Mouse (Mus musculus) liver, embryonic 16.5 days (tissue): ENCODE data around the gene Gsto2. TPM values are rescaled to one million over a fixed set of nuclear protein-coding genes. Genes with fewer than 3 reads are reported as not detected.

Source experiments
- ATAC-seq: fragments of 200-750 bp; cut with Nextera tagmentation; 2 replicates; pipeline ENCODE4 v1.8.0; 2017; ENCODE audit warnings: low read depth, mild to moderate bottlenecking, moderate number of reproducible peaks, moderate library complexity
- H3K27ac ChIP-seq: fragments of 300-500 bp; sonication (generic); 2 replicates; pipeline ENCODE4 v1.5.1; 2014; ENCODE audit warnings: mild to moderate bottlenecking, low read length
- H3K27me3 ChIP-seq: fragments of 300-500 bp; sonication (generic); 2 replicates; pipeline ENCODE4 v1.6.1; 2014; ENCODE audit warnings: low read depth, low read length, mixed read lengths; ENCODE audit not compliant: control insufficient read depth, insufficient read depth
- H3K36me3 ChIP-seq: fragments of 300-500 bp; sonication (generic); 2 replicates; pipeline ENCODE4 v1.6.1; 2014; ENCODE audit warnings: mild to moderate bottlenecking; ENCODE audit not compliant: control insufficient read depth, insufficient read depth
- H3K4me1 ChIP-seq: fragments of 300-500 bp; sonication (generic); 2 replicates; pipeline ENCODE4 v1.6.1; 2014; ENCODE audit warnings: low read depth, low read length, mixed read lengths; ENCODE audit not compliant: control insufficient read depth
- H3K4me2 ChIP-seq: fragments of 300-500 bp; sonication (generic); 2 replicates; pipeline ENCODE4 v1.6.1; 2014; ENCODE audit warnings: low read depth, low read length, mixed read lengths
- H3K4me3 ChIP-seq: fragments of 300-500 bp; sonication (generic); 2 replicates; pipeline ENCODE4 v1.5.1; 2014; ENCODE audit warnings: low read depth, mild to moderate bottlenecking, low read length
- H3K9ac ChIP-seq: fragments of 300-500 bp; sonication (generic); 2 replicates; pipeline ENCODE4 v1.6.1; 2014; ENCODE audit warnings: low read depth, low read length
- H3K9me3 ChIP-seq: fragments of 300-500 bp; sonication (generic); replicated peaks from 2 replicates; pipeline ENCODE4 v1.6.1; 2016; ENCODE audit warnings: low read length; ENCODE audit not compliant: control insufficient read depth
- WGBS: fragments of 180-500 bp; shearing (Covaris S2); extraction: QIAGEN DNeasy Blood & Tissue Kit; methylation state at CpG from one replicate; pipeline ENCODE4 v1.1.7; 2014; ENCODE audit not compliant: insufficient replicate concordance; 5-methylcytosine and 5-hydroxymethylcytosine counted together
- polyA plus RNA-seq: library from polyadenylated mRNA; unstranded; fragments of >200 nt; fragmentation: Nextera tagmentation; extraction: Ambion mirVana; gene quantifications from 2 replicates; pipeline ENCODE4 v1.2.1, GENCODE M21; 2015

Gene Gsto2
- polyA plus RNA-seq, 1 experiment from 2014 or later, result 0.07 TPM

DNA sequence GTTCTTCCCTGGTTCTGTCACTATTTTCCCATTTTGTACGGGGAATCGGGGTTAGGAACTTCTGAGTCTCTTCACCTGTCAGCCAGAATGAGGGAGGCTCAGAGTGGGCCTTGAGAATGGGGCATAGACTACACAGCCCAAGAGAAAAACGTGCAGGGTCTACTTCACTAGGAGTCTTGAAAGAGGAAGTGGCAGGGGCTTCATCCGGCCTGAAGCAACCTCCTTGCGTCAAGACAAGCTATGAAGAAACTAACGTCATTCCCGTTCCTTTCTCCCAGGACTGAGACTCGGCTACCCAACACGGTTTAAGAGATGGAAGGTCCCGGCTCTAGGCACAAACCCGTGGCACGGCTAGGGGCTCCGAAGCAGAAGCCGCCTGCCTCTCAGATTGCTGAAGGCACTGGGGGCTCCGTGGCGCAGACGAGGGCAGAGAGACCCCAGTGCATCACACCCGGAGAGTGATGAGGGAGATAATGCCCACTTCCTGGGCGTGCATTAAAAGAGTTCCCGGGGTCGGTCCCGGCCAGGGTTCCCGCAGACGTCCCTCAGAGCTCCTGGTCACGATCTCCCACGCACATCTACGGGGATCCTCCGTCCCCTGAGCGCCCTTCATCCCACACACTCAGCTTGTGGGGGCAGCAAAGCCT is 53.2 kb downstream of the Gsto2 start:
- ATAC-seq, result peak; percentile 17
- H3K9me3 ChIP-seq, result no peaks in the 10 kb centered on the region

GRCm38 (mm10) chr19:47919126-47919965 is 54.0 kb downstream of the Gsto2 start, which contains the start of the genes Cfap43 and Itprip:
Gene Cfap43, minus strand, starts transcription at chr19:47919287.
Gene Itprip, minus strand, starts transcription at chr19:47919299.
- Histone ChIP-seq H3K36me3 (no peaks in the 10 kb centered on the region), H3K4me3 (peak within 1 kb of the TSS; percentile 81), H3K4me2 (peak within 1 kb of the TSS; percentile 87), H3K27me3 (no peaks in the 10 kb centered on the region), H3K4me1 (peaks cover 18% of the 10 kb centered on the region), H3K27ac (peak within 1 kb of the TSS; percentile 77), H3K9ac (peak within 1 kb of the TSS; percentile 85), H3K9me3 (no peaks in the 10 kb centered on the region)
- under 1% methylated on average over 48 of the region's 48 CpGs for WGBS
- ATAC-seq, result peak; percentile 73

More for the DNA sequence above, 53.2 kb downstream of the Gsto2 start:
- Histone ChIP-seq H3K4me1 (peaks cover 18% of the 10 kb centered on the region), H3K4me2 (peak overlapping the region; percentile 87), H3K27ac (peak overlapping the region; percentile 77), H3K27me3 (no peaks in the 10 kb centered on the region), H3K4me3 (peak overlapping the region; percentile 81), H3K36me3 (no peaks in the 10 kb centered on the region), H3K9ac (peak overlapping the region; percentile 85)
- under 1% methylated on average over 29 of the region's 29 CpGs for WGBS

GRCm38 (mm10) chr19:47919966-47920375 is 54.6 kb downstream of the Gsto2 start:
- Histone ChIP-seq H3K4me3 (peak overlapping the region; percentile 81), H3K36me3 (no peaks in the 10 kb centered on the region), H3K27ac (peak overlapping the region; percentile 68; the same call in 1 of the 2 replicates), H3K27me3 (no peaks in the 10 kb centered on the region), H3K9me3 (no peaks in the 10 kb centered on the region), H3K4me2 (peak overlapping the region; percentile 87), H3K9ac (peak overlapping the region; percentile 42), H3K4me1 (peaks cover 18% of the 10 kb centered on the region)
- no peak for ATAC-seq
- 5% methylated on average over 8 of the region's 8 CpGs for WGBS

GRCm38 (mm10) chr19:47925819-47926218 is 60.5 kb downstream of the Gsto2 start:
- Histone ChIP-seq H3K27ac (no peak overlapping the region), H3K4me1 (no peaks in the 10 kb centered on the region), H3K36me3 (no peaks in the 10 kb centered on the region), H3K4me2 (no peak overlapping the region), H3K9me3 (no peaks in the 10 kb centered on the region), H3K9ac (no peak overlapping the region), H3K27me3 (no peaks in the 10 kb centered on the region), H3K4me3 (no peak overlapping the region)
- ATAC-seq, result no peak
- 62% methylated on average over 7 of the region's 7 CpGs for WGBS

DNA sequence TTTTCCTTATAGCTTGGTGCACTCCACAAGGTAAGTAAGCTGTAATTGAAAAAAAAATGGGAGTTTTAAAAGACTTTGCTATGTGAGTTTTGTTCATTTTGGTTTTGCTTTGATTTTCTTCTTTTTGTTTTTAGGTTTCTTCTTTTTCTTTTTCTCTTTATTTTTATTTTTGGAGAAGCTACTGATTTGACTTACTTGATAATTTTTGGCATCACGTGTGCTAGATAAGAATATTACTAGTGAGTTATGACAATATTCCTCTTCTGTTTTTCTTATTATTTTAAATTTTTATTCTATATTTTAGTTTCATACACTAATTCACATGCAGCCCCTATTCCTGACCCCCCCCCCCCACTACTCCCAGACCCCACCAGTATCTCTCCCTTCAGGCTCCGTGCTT is 61.7 kb downstream of the Gsto2 start:
- H3K4me2 ChIP-seq, result no peak overlapping the region
- no peak overlapping the region for H3K27ac ChIP-seq
- no peak for ATAC-seq
- no peak overlapping the region for H3K9ac ChIP-seq
- WGBS, result 42% methylated on average over 2 of the region's 2 CpGs
- H3K4me1 ChIP-seq, result no peaks in the 10 kb centered on the region
- no peak overlapping the region for H3K4me3 ChIP-seq
- H3K9me3 ChIP-seq, result no peaks in the 10 kb centered on the region
- no peaks in the 10 kb centered on the region for H3K27me3 ChIP-seq
- no peaks in the 10 kb centered on the region for H3K36me3 ChIP-seq

- no peaks in the 10 kb centered on the region for H3K9me3 ChIP-seq
- no peak overlapping the region for H3K4me2 ChIP-seq
- ATAC-seq, result no peak
- no peak overlapping the region for H3K4me3 ChIP-seq
- no peaks in the 10 kb centered on the region for H3K27me3 ChIP-seq
- WGBS, result 69% methylated on average over 4 of the region's 4 CpGs
- H3K27ac ChIP-seq, result no peak overlapping the region
- H3K9ac ChIP-seq, result no peak overlapping the region
- no peaks in the 10 kb centered on the region for H3K36me3 ChIP-seq
- H3K4me1 ChIP-seq, result no peaks in the 10 kb centered on the region
Observed at GRCm38 (mm10) chr19:47929043-47929442, 63.7 kb downstream of the Gsto2 start.

DNA sequence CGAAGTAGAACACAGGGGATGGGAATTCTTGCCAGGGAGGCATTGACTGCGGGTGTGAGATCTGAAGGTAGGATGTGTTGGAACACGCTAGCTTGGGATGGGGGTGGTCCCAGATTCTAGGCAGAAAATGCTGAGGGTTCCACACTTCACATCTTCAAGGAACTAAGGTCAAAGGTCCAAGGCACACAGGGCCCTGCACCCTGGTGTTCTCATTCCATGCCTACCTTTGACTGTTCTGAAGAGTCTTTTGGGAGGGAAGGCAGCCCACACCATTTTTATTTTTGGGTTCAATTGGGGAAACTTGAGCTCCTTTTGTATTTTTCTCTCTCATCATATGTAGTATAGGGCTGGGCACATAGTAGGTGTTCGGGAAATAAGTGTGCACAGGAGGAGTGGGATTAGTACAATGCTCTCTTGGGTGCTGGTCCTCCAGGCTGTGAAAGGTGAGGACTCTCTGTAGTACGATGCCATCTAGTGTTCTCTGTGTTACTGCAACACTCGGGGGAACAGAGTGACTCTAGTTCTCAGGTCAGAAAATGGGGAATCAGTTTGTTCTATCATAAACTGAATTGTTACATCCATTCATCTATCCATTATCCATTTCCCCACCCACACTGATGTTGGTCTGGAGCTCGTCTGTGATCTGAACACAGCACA is 66.8 kb downstream of the Gsto2 start:
- no peak for ATAC-seq
- 32% methylated on average over 7 of the region's 7 CpGs for WGBS
- no peak overlapping the region for H3K9ac ChIP-seq
- H3K36me3 ChIP-seq, result no peaks in the 10 kb centered on the region
- no peaks in the 10 kb centered on the region; the same call in 1 of the 2 replicates for H3K27me3 ChIP-seq
- H3K4me2 ChIP-seq, result no peak overlapping the region
- H3K27ac ChIP-seq, result no peak overlapping the region
- H3K4me1 ChIP-seq, result no peaks in the 10 kb centered on the region; the same call in 1 of the 2 replicates
- no peaks in the 10 kb centered on the region for H3K9me3 ChIP-seq
- no peak overlapping the region for H3K4me3 ChIP-seq

DNA sequence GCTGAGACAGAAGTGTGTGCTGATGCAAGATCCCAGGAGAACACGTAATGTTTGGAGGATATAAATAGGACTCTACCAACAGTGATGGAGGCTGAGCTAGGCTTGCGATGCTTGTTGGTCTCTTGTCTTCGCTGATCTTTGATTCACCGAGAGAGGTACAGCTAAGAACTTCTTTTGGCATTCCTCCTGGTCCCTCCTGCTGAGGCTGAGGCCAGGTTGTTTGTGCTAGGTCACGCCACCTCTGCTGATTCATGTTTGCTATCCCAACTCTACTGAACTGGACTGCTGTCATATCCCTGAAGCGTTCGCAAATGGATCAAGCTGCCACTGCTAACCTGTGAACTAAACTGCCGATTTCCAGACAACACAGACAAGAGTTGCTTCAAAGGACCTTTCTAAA is 68.8 kb downstream of the Gsto2 start:
- Histone ChIP-seq H3K36me3 (no peaks in the 10 kb centered on the region), H3K27ac (no peak overlapping the region), H3K4me3 (no peak overlapping the region), H3K27me3 (peaks cover 17% of the 10 kb centered on the region), H3K9me3 (no peaks in the 10 kb centered on the region), H3K4me2 (no peak overlapping the region), H3K4me1 (peaks cover 6% of the 10 kb centered on the region), H3K9ac (no peak overlapping the region)
- no peak for ATAC-seq
- 73% methylated on average over 8 of the region's 8 CpGs for WGBS
